Mouse (Mus musculus): ENCODE measurements around the gene Tspan9. TPM values are rescaled to one million over a fixed set of nuclear protein-coding genes. Genes with fewer than 3 reads are reported as not detected.

Gene Tspan9
- total RNA-seq, 4 experiments from 2014 or later: 45.4 to 64.2 (median 56.0) TPM

DNA sequence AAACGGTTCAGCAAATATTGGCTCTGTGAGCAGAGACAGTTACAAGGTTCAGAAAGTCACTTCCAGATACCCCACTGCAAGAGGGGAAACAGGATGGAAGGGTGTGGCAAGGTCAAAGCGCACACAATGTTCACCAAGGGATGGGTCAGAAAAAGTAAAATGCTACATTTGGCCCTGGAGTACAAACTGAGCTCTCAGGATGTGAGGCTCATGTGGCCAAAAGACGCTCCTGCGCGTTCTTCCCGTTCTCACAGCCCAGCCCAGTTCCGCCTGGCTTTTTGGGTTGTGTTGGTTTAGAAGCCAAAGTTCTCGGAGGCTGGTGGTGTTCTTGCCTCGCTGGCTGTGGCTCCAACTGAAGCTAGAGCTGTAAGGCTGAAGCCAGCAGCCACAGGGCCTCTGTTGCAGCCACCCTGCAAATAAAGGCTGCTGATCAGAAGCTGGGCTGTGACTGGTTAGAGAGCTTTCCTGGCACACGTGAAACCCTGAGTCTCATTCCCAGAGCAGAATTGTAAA, 9.7 kb downstream of the Tspan9 start:
- no peak for DNase-seq (ENCODE audit: low spot score in 2 of 2)

- no peak for DNase-seq (ENCODE audit: low spot score in 2 of 2)
These were observed 10.8 kb downstream of the Tspan9 start for GRCm38 (mm10) chr6:128132581-128132980.

GRCm38 (mm10) chr6:128131390-128131789, 12.0 kb downstream of the Tspan9 start:
- DNase-seq (ENCODE audit: low spot score in 2 of 2): no peak

- DNase-seq (ENCODE audit: low spot score in 2 of 2): no peak
These were observed 12.7 kb downstream of the Tspan9 start for GRCm38 (mm10) chr6:128130686-128131085.

- DNase-seq (ENCODE audit: low spot score in 2 of 2): no peak
These were observed 14.0 kb downstream of the Tspan9 start for GRCm38 (mm10) chr6:128129382-128129781.

DNA sequence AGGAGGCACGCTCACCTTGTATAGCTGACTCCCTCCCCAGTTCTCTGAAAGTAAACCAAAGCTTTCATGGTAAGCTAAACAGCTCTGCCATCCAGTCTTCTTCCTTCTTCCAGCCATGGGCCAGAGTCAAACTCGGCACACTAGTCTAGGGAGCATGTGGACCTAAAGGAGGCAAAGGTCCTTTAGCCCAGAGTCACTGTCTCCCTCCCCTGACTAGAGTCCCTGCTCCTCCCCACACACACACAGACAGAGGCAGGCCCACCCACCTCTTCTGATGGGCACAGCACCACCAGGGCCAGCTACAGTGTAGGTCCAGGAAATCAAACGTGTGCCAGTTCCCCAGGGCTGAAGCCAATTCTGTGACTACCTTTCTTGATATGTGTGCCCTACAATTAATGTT, 16.1 kb downstream of the Tspan9 start:
- no peak for DNase-seq (ENCODE audit: low spot score in 2 of 2)

GRCm38 (mm10) chr6:128126876-128127275, 16.5 kb downstream of the Tspan9 start:
- no peak for DNase-seq (ENCODE audit: low spot score in 2 of 2)

GRCm38 (mm10) chr6:128125464-128125863, 17.9 kb downstream of the Tspan9 start:
- DNase-seq (ENCODE audit: low spot score in 2 of 2): no peak

- DNase-seq (ENCODE audit: low spot score in 2 of 2): no peak
These were observed 19.0 kb downstream of the Tspan9 start for GRCm38 (mm10) chr6:128124222-128124971.

DNA sequence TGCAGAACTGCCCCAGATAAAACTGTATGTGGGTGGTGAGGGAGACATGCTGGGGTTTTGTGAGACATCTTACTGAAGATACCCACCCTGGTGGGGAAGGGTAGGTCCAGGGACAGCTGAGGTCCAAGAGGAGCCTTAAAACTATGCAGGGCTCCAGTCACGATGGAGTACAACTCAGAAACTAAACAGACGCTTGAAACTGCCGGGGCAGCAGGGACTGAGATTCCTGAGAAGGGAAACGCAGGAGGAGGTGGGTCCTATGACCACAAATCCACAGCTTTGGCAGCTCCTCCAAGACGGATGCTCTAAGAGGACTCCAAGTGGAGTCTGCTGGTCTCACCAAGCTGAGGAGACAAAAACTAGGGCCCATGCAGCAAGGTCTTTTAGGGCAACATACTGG, 21.3 kb downstream of the Tspan9 start:
- DNase-seq (ENCODE audit: low spot score in 2 of 2): no peak

GRCm38 (mm10) chr6:128121691-128122090, 21.7 kb downstream of the Tspan9 start:
- no peak for DNase-seq (ENCODE audit: low spot score in 2 of 2)

DNA sequence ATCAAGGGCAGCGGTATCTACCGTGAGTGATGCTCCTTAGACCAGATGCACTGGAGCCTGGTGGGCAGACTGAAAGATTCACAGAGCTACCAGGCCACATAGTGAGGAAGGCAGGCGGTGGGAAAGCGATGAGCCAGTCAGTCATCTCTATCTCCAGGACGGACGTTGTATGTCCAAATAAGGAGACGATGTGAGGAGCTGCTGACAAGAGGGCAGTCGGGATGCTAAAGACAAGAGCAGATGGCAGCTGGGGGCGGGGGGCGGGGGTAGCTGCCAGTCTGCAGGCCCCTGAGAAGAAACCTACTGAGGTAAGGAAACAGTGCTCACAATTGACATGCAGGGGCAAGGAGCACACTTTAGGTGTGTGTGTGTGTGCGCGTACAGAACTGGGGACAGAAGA, 22.6 kb downstream of the Tspan9 start:
- no peak for DNase-seq (ENCODE audit: low spot score in 2 of 2)

- DNase-seq (ENCODE audit: low spot score in 2 of 2): no peak
These were observed 24.6 kb downstream of the Tspan9 start for GRCm38 (mm10) chr6:128118670-128119230.

DNA sequence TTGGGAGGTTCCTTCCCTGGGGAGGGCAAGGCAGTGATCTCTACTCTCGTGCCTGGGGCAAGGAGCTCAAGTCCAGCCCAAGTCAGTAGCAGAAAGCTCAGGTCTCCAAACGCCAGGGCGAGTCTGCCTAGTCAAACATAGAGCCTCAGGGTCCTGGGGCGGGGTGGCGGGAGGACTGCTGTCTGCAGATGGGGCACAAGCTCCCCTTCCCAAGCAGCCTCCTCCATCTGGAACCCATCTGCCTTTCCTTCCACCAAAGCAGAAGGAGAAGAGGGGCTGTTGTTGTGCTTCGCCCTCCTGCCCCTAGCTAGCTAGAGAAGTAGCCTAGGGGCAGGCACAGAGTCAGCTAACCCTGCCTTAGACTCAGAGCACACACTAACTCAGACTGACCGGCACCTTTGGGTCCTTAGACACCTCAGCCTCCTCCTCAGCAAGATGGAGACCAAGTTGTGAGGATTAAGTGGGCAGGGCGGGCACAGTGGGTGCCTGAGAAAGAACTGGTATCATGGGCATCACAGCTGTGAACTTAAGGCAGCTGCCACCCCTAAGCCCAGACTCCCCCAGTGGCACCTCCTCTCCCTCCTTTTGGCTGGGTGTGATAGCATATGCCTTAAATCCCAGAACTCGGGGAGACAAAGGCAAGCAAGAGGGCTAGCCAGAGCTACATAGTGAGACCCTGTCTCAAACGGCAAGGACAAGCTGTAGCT, 26.4 kb downstream of the Tspan9 start:
- no peak for DNase-seq (ENCODE audit: low spot score in 2 of 2)

DNA sequence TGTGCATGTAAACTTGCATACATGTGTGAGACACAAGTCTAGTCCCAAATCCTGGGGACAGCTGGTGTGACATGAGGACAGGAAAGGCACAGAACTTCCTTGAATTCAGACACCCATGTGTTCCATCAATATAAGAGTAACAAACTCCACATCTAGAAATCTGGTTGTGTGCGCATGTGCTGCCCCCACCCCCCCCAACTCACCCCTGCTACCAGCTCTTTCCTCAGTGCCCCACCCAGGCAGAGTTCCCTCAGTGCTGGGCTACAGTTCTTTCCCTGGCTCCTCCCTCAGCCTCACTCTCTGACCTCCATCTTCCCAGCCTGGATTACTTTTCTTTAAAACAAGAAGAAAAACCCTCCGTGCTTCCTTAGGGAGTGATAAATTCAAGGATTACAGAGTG, 27.1 kb downstream of the Tspan9 start:
- DNase-seq (ENCODE audit: low spot score in 2 of 2): no peak

DNA sequence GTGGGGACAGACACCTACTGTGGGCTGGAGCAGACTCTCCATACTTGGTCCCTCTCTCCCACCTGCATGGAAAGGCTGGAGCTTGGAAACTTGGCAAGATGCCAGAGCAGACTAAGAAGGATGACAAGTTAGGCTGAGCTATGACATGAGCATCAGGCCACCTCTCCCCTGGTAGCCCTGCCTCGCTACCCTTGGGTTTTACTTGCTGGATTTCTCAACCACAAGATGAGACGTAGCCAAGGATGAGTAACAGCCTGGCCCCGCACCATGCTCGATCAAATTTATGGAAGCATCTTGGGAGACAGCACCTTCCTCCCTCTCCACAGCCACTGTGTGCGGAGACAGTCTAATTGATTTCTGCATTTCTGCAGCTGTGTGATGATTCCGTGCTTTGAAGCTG, 28.3 kb downstream of the Tspan9 start:
- DNase-seq (ENCODE audit: low spot score in 2 of 2): no peak

GRCm38 (mm10) chr6:128112605-128113004, 30.8 kb downstream of the Tspan9 start:
- no peak for DNase-seq (ENCODE audit: low spot score in 2 of 2)

DNA sequence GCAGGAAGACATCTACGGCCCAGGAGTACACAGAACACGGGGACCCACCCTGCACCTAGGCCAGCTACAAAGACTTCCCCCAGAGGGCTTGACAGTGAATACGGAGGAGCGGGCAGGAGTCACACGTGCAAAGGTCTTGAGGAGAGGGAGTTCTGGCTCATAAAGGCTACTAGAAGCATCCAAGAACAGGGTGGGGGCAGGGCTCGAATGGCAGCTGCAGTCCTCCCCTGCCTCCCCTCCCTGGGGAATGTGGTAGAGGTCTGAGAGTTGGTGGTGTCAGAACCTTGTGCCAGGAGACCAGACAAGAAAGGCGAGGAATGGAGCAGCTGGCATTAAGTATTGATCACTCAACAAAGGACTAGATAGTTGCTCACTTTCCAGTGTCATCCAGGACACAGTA, 31.6 kb downstream of the Tspan9 start:
- DNase-seq (ENCODE audit: low spot score in 2 of 2): no peak

DNA sequence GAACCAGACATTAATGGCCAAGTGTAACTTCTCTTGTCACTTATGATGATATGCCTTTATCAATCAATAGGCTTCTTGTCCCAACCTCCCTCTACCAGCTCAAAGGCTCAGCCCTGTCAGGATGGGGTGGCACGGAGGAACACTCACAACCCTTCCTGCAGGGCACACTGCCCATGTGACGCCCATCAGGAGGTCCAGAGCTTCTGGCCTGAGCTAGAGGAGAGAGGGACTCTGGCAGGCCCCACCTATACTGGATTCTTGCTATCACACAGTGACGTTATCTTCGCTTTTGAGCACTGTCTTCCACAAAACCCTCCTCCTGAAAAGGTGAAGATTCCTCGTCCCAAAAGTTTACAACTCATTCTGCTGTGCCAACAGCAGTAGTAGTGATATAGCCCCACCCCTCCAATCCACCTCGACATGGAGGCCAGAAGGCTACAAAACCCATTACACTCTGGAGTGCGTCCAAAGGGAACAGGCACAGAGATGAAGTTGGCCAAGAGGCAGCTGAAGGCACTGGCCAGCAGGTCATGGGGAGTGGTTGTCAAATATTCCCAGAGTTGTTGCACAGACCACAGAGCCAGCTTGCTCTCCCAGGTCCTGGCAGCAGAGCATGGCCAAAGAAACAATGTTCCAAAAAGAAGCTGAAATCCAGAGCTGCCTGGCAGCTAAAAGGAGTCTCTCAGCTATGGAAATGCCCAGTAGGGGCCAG, 34.9 kb downstream of the Tspan9 start:
- DNase-seq (ENCODE audit: low spot score in 2 of 2): peak in 1 of 2 experiments; percentile 44

- peak in 1 of 2 experiments; percentile 57 for DNase-seq (ENCODE audit: low spot score in 2 of 2)
These were observed 35.7 kb downstream of the Tspan9 start for GRCm38 (mm10) chr6:128107698-128108097.

- no peak for DNase-seq (ENCODE audit: low spot score in 2 of 2)
These were observed 37.2 kb downstream of the Tspan9 start for GRCm38 (mm10) chr6:128106154-128106553.
